Mouse (Mus musculus) heart, embryonic 13.5 days (tissue): ENCODE measurements around the gene M1ap. TPM values are rescaled to one million over a fixed set of nuclear protein-coding genes. Genes with fewer than 3 reads are reported as not detected.
A peak's percentile ranks its signal among the peaks of the same experiment; 100 is the strongest.

ENCODE experiments used
- ATAC-seq: fragments of 200-750 bp; cut with Nextera tagmentation; 2 replicates; pipeline ENCODE4 v1.8.0; 2017; ENCODE audit warnings: moderate TSS enrichment; ENCODE audit not compliant: insufficient number of reproducible peaks, low FRiP score, low TSS enrichment; ENCODE audit errors: extremely low read depth
- H3K27ac ChIP-seq: fragments of 300-500 bp; sonication (generic); replicated peaks from 2 replicates; pipeline ENCODE4 v1.5.1; 2015; ENCODE audit warnings: moderate library complexity, mild to moderate bottlenecking, inconsistent platforms
- H3K27me3 ChIP-seq: fragments of 300-500 bp; sonication (generic); replicated peaks from 2 replicates; pipeline ENCODE4 v1.6.1; 2015; ENCODE audit warnings: mild to moderate bottlenecking, inconsistent platforms
- H3K36me3 ChIP-seq: fragments of 300-500 bp; sonication (generic); 2 replicates; pipeline ENCODE4 v1.6.1; 2015; ENCODE audit warnings: mild to moderate bottlenecking, inconsistent platforms
- H3K4me1 ChIP-seq: fragments of 300-500 bp; sonication (generic); 2 replicates; pipeline ENCODE4 v1.6.1; 2015; ENCODE audit warnings: inconsistent platforms
- H3K4me2 ChIP-seq: fragments of 300-500 bp; sonication (generic); 2 replicates; pipeline ENCODE4 v1.6.1; 2015; ENCODE audit warnings: inconsistent platforms, mild to moderate bottlenecking, moderate library complexity
- H3K4me3 ChIP-seq: fragments of 300-500 bp; sonication (generic); 2 replicates; pipeline ENCODE4 v1.5.1; 2015; ENCODE audit warnings: moderate library complexity, mild to moderate bottlenecking, inconsistent platforms
- H3K9ac ChIP-seq: fragments of 300-500 bp; sonication (generic); 2 replicates; pipeline ENCODE4 v1.6.1; 2015; ENCODE audit warnings: inconsistent platforms, mild to moderate bottlenecking, moderate library complexity
- H3K9me3 ChIP-seq: fragments of 300-500 bp; sonication (generic); 2 replicates; pipeline ENCODE4 v1.6.1; 2016; ENCODE audit warnings: inconsistent platforms
- WGBS: fragments of 180-500 bp; shearing (Covaris S2); methylation state at CpG from one replicate; pipeline ENCODE4 v1.1.7; 2015; ENCODE audit warnings: mixed read lengths; 5-methylcytosine and 5-hydroxymethylcytosine counted together
- polyA plus RNA-seq: library from polyadenylated mRNA; unstranded; fragments of >200 nt; fragmentation: Nextera tagmentation; extraction: Ambion mirVana; gene quantifications from 2 replicates; pipeline ENCODE4 v1.2.1, GENCODE M21; 2015

M1ap gene
- polyA plus RNA-seq: 1.5 and 1.7 TPM in 2 replicates

- 44% methylated on average over 14 of the region's 14 CpGs for WGBS
- Histone ChIP-seq H3K27me3 (peaks cover 17% of the 10 kb centered on the region), H3K36me3 (no peaks in the 10 kb centered on the region), H3K4me2 (no peak within 1 kb of the TSS), H3K27ac (no peak within 1 kb of the TSS), H3K4me1 (no peaks in the 10 kb centered on the region), H3K9ac (no peak within 1 kb of the TSS), H3K9me3 (no peaks in the 10 kb centered on the region), H3K4me3 (no peak within 1 kb of the TSS)
- no peak for ATAC-seq
These were observed at the start of gene M1ap for GRCm38 (mm10) chr6:82946651-82947050. Gene M1ap, plus strand, starts transcription at chr6:82946902.

GRCm38 (mm10) chr6:82897311-82897710, 49.4 kb upstream of the M1ap start:
- H3K27me3 ChIP-seq: no peaks in the 10 kb centered on the region
- 38% methylated on average over 3 of the region's 3 CpGs for WGBS
- ATAC-seq: no peak
- no peaks in the 10 kb centered on the region for H3K36me3 ChIP-seq
- no peak overlapping the region for H3K9ac ChIP-seq
- H3K4me3 ChIP-seq: no peak overlapping the region
- H3K9me3 ChIP-seq: no peaks in the 10 kb centered on the region
- peak overlapping the region; percentile 79 for H3K27ac ChIP-seq
- H3K4me1 ChIP-seq: peaks cover 24% of the 10 kb centered on the region
- H3K4me2 ChIP-seq: no peak overlapping the region

GRCm38 (mm10) chr6:82898227-82898626, 48.5 kb upstream of the M1ap start:
- Histone ChIP-seq H3K27me3 (no peaks in the 10 kb centered on the region), H3K4me2 (no peak overlapping the region), H3K36me3 (no peaks in the 10 kb centered on the region), H3K4me1 (peaks cover 28% of the 10 kb centered on the region), H3K9me3 (no peaks in the 10 kb centered on the region), H3K27ac (peak overlapping the region; percentile 79), H3K9ac (no peak overlapping the region), H3K4me3 (no peak overlapping the region)
- WGBS: 71% methylated on average over 4 of the region's 4 CpGs
- no peak for ATAC-seq

GRCm38 (mm10) chr6:82898745-82899144, 48.0 kb upstream of the M1ap start:
- Histone ChIP-seq H3K9ac (no peak overlapping the region), H3K36me3 (no peaks in the 10 kb centered on the region), H3K4me3 (no peak overlapping the region), H3K4me1 (peaks cover 28% of the 10 kb centered on the region), H3K9me3 (no peaks in the 10 kb centered on the region), H3K27ac (peak overlapping the region; percentile 79; the same call in 1 of the 2 replicates), H3K27me3 (0 out of 2 replicates have a peak, but pooled peaks cover 3% of the 10 kb centered on the region), H3K4me2 (no peak overlapping the region)
- WGBS: 51% methylated on average over 4 of the region's 4 CpGs
- no peak for ATAC-seq

GRCm38 (mm10) chr6:82902559-82902958, 44.1 kb upstream of the M1ap start:
- no peaks in the 10 kb centered on the region for H3K9me3 ChIP-seq
- no peak overlapping the region for H3K4me3 ChIP-seq
- H3K4me1 ChIP-seq: peaks cover 20% of the 10 kb centered on the region
- no peak for ATAC-seq
- H3K4me2 ChIP-seq: 0 out of 2 replicates have a peak overlapping the region, but pooled peaks have one; percentile 14
- H3K36me3 ChIP-seq: no peaks in the 10 kb centered on the region
- WGBS: 28% methylated on average over 8 of the region's 8 CpGs
- H3K9ac ChIP-seq: 0 out of 2 replicates have a peak overlapping the region, but pooled peaks have one; percentile 0
- no peak overlapping the region for H3K27ac ChIP-seq
- H3K27me3 ChIP-seq: peaks cover 4% of the 10 kb centered on the region; the same call in 1 of the 2 replicates

- Histone ChIP-seq H3K9me3 (no peaks in the 10 kb centered on the region), H3K36me3 (no peaks in the 10 kb centered on the region), H3K27ac (no peak overlapping the region), H3K4me1 (peaks cover 5% of the 10 kb centered on the region; the same call in 1 of the 2 replicates), H3K4me2 (no peak overlapping the region), H3K27me3 (peaks cover 4% of the 10 kb centered on the region; the same call in 1 of the 2 replicates), H3K4me3 (no peak overlapping the region), H3K9ac (no peak overlapping the region)
- no peak for ATAC-seq
- 76% methylated on average over 3 of the region's 3 CpGs for WGBS
These were observed 39.7 kb upstream of the M1ap start for GRCm38 (mm10) chr6:82906985-82907384.

GRCm38 (mm10) chr6:82908034-82908433, 38.7 kb upstream of the M1ap start:
- WGBS: 71% methylated on average over 8 of the region's 8 CpGs
- Histone ChIP-seq H3K27ac (no peak overlapping the region), H3K4me2 (no peak overlapping the region), H3K4me1 (no peaks in the 10 kb centered on the region), H3K36me3 (no peaks in the 10 kb centered on the region), H3K9ac (no peak overlapping the region), H3K27me3 (peaks cover 8% of the 10 kb centered on the region; the same call in 1 of the 2 replicates), H3K4me3 (no peak overlapping the region), H3K9me3 (no peaks in the 10 kb centered on the region)
- ATAC-seq: no peak

GRCm38 (mm10) chr6:82909136-82909855, 37.4 kb upstream of the M1ap start:
- WGBS: 59% methylated on average over 14 of the region's 14 CpGs
- Histone ChIP-seq H3K9ac (no peak overlapping the region), H3K4me3 (no peak overlapping the region), H3K9me3 (no peaks in the 10 kb centered on the region), H3K4me1 (no peaks in the 10 kb centered on the region), H3K36me3 (no peaks in the 10 kb centered on the region), H3K4me2 (no peak overlapping the region), H3K27me3 (peaks cover 4% of the 10 kb centered on the region; the same call in 1 of the 2 replicates), H3K27ac (no peak overlapping the region)
- ATAC-seq: no peak

- 86% methylated on average over 5 of the region's 5 CpGs for whole genome bisulfite sequencing
- H3K4me1 ChIP-seq: no peaks in the 10 kb centered on the region
- H3K27ac ChIP-seq: no peak overlapping the region
- H3K36me3 ChIP-seq: no peaks in the 10 kb centered on the region
- no peak overlapping the region for H3K4me2 ChIP-seq
- H3K27me3 ChIP-seq: peaks cover 4% of the 10 kb centered on the region; the same call in 1 of the 2 replicates
- no peak overlapping the region for H3K9ac ChIP-seq
- no peak for ATAC-seq
- no peak overlapping the region for H3K4me3 ChIP-seq
- no peaks in the 10 kb centered on the region for H3K9me3 ChIP-seq
These were observed 35.4 kb upstream of the M1ap start for GRCm38 (mm10) chr6:82911303-82911702.

GRCm38 (mm10) chr6:82913336-82914247, 33.1 kb upstream of the M1ap start:
- Histone ChIP-seq H3K27me3 (peaks cover 22% of the 10 kb centered on the region), H3K4me3 (no peak overlapping the region), H3K9me3 (no peaks in the 10 kb centered on the region), H3K36me3 (no peaks in the 10 kb centered on the region), H3K9ac (no peak overlapping the region), H3K4me2 (peak overlapping the region; percentile 12; the same call in 1 of the 2 replicates), H3K4me1 (no peaks in the 10 kb centered on the region), H3K27ac (no peak overlapping the region)
- ATAC-seq: no peak
- 67% methylated on average over 28 of the region's 28 CpGs for WGBS

GRCm38 (mm10) chr6:82915889-82916288, 30.8 kb upstream of the M1ap start:
- Histone ChIP-seq H3K4me2 (no peak overlapping the region), H3K27ac (no peak overlapping the region), H3K27me3 (peaks cover 38% of the 10 kb centered on the region), H3K9me3 (no peaks in the 10 kb centered on the region), H3K9ac (no peak overlapping the region), H3K4me3 (no peak overlapping the region), H3K36me3 (no peaks in the 10 kb centered on the region), H3K4me1 (no peaks in the 10 kb centered on the region)
- whole genome bisulfite sequencing: 18% methylated on average over 3 of the region's 3 CpGs
- no peak for ATAC-seq
